10 mouse cellular contexts compared by ENCODE assay signal in the genomic region with DNA sequence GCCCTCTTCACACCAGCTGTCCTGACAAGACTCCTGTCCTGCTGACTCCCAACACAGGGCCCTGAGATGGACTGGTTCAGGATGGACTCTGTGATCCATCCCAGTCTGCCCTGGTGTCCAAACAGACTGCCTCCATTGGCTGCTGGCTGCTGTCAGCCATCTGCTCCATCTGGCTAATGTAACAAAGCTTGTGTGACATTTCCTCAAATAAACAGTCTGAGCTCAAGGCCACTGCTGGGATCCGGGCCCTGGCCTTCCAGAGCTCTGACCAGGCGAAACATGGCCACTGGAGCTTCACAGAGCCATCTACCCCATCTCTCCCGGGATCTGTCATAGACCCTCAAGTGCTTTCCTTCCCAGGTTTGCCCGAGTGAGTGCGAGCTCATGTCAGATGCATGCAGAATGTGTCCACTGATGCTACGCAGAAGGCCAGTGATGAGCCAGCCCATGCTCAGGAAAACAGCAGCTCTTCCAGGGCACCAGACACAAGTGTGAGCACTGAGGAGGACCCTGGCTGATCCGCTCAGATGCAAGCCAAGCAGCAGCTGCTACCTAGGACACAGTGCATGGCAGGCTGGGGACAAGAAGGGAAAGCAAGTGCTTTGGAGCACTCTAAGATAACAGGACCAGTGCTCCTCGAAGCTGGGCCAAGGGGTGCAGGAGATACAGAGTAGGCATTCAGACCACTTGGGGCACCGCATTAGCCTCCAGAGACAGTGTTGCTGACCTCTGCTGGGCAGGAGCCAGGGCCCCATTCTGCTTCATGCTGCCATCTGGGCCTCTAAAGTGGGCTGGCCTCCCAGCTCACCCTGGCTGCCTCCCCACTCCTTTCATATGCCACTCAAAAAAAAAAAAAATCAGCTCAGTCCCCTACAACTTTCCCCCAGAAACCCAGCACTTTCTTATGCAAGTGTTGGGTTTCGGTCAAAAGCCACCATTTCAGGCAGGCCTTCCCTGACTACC. TPM values are rescaled to one million over a fixed set of nuclear protein-coding genes. Genes with fewer than 3 reads are reported as not detected.
A peak's percentile ranks its signal among the peaks of the same experiment; 100 is the strongest.
DNase-seq lines count a peak whose midpoint lies in the region; ATAC-seq and TF ChIP-seq lines count a peak whose summit lies in the region.
"Had no signal": no experiment of that assay in that cellular context is flagged by ENCODE, and none has a peak within 500 bp of the region (broad histone marks: within the 10 kb centered on the region; RNA-seq: fewer than 3 reads in every experiment).

No protein-coding gene starts in this region.

- H3K9me3 ChIP-seq in embryonic facial prominence, embryonic 11.5 days (replicated peaks; ENCODE audit: control insufficient read depth, low read length) = no peaks in the 10 kb centered on the region
- H3K9me3 ChIP-seq in embryonic facial prominence, embryonic 10.5 days = no peaks in the 10 kb centered on the region
- H3K9me3 ChIP-seq in liver, embryonic 11.5 days (ENCODE audit: control insufficient read depth, low read length) = no peaks in the 10 kb centered on the region
- H3K9me3 ChIP-seq in intestine, embryonic 15.5 days = no peaks in the 10 kb centered on the region

- H3K9ac ChIP-seq in embryonic facial prominence, embryonic 11.5 days (replicated peaks; ENCODE audit: low read length) = no peak overlapping the region
- H3K9ac ChIP-seq in liver, adult 2 months (ENCODE audit: low read depth, low read length) = peak overlapping the region; percentile 26
- H3K9ac ChIP-seq in liver, embryonic 11.5 days (ENCODE audit: low read depth, low read length) = no peak overlapping the region; the same call in 1 of the 2 replicates
- no peak overlapping the region for H3K9ac ChIP-seq in intestine, embryonic 15.5 days

- no peaks in the 10 kb centered on the region for H3K36me3 ChIP-seq in embryonic facial prominence, embryonic 11.5 days (replicated peaks; ENCODE audit: control insufficient read depth, insufficient read depth, low read depth, low read length)
- no peaks in the 10 kb centered on the region for H3K36me3 ChIP-seq in embryonic facial prominence, embryonic 10.5 days (replicated peaks)
- H3K36me3 ChIP-seq in liver, adult 2 months (ENCODE audit: control insufficient read depth, insufficient read depth, low read length) = no peaks in the 10 kb centered on the region; the same call in 1 of the 2 replicates
- no peaks in the 10 kb centered on the region for H3K36me3 ChIP-seq in liver, embryonic 11.5 days (ENCODE audit: control insufficient read depth, insufficient read depth, low read length)
- H3K36me3 ChIP-seq in intestine, embryonic 15.5 days = no peaks in the 10 kb centered on the region

- H3K27ac ChIP-seq in embryonic facial prominence, embryonic 11.5 days (replicated peaks; ENCODE audit: low read depth, low read length) = no peak overlapping the region
- no peak overlapping the region for H3K27ac ChIP-seq in embryonic facial prominence, embryonic 10.5 days (replicated peaks)
- H3K27ac ChIP-seq in liver, adult 2 months (replicated peaks; ENCODE audit: insufficient read depth, low read depth, low read length) = peak overlapping the region; percentile 64
- H3K27ac ChIP-seq in liver, embryonic 11.5 days (ENCODE audit: low read depth, low read length) = no peak overlapping the region
- H3K27ac ChIP-seq in intestine, embryonic 15.5 days = peak overlapping the region; percentile 57
- H3K27ac ChIP-seq: macrophage had no signal

- DNase-seq in embryonic facial prominence, embryonic 11.5 days (ENCODE audit: low spot score) = no peak
- DNase-seq in embryonic facial prominence, embryonic 10.5 days (ENCODE audit: low spot score) = no peak
- DNase-seq in liver, adult 2 months (ENCODE audit: extremely low read depth, low read depth, low spot score) = peak; percentile 96
- DNase-seq in liver, embryonic 11.5 days (ENCODE audit: low spot score) = no peak
- peak; percentile 43 for DNase-seq in brain, embryonic 14.5 days (ENCODE audit: low read depth)
- no peak for DNase-seq in gastrocnemius, adult 8-10 months (ENCODE audit: low spot score in 2 of 2)

- H3K4me3 ChIP-seq in embryonic facial prominence, embryonic 11.5 days (ENCODE audit: low read depth, low read length) = no peak overlapping the region
- H3K4me3 ChIP-seq in embryonic facial prominence, embryonic 10.5 days = no peak overlapping the region
- H3K4me3 ChIP-seq in liver, adult 2 months (ENCODE audit: insufficient read depth, low read depth, low read length) = no peak overlapping the region
- no peak overlapping the region for H3K4me3 ChIP-seq in liver, embryonic 11.5 days (ENCODE audit: low read depth, low read length)
- H3K4me3 ChIP-seq in intestine, embryonic 15.5 days (replicated peaks) = no peak overlapping the region

- H3K27me3 ChIP-seq in embryonic facial prominence, embryonic 11.5 days (ENCODE audit: control insufficient read depth, insufficient read depth, low read length) = no peaks in the 10 kb centered on the region
- peaks cover 15% of the 10 kb centered on the region; the same call in 1 of the 2 replicates for H3K27me3 ChIP-seq in embryonic facial prominence, embryonic 10.5 days (replicated peaks; ENCODE audit: low read depth, poor library complexity, severe bottlenecking)
- no peaks in the 10 kb centered on the region for H3K27me3 ChIP-seq in liver, adult 2 months (ENCODE audit: control insufficient read depth, insufficient read depth, low read length)
- H3K27me3 ChIP-seq in liver, embryonic 11.5 days (replicated peaks; ENCODE audit: control insufficient read depth, insufficient read depth, low read length) = no peaks in the 10 kb centered on the region
- H3K27me3 ChIP-seq in intestine, embryonic 15.5 days (replicated peaks) = no peaks in the 10 kb centered on the region
- H3K27me3 ChIP-seq: Patski had no signal

- ATAC-seq in embryonic facial prominence, embryonic 11.5 days (replicated peaks; ENCODE audit: insufficient number of reproducible peaks, low FRiP score, low TSS enrichment, low read depth) = 0 out of 2 replicates have a peak, but pooled peaks have one; percentile 11
- ATAC-seq in liver, embryonic 11.5 days (replicated peaks; ENCODE audit: low FRiP score) = no peak
- ATAC-seq in intestine, embryonic 15.5 days = peak; percentile 63; the same call in 1 of the 2 replicates
- no peak for ATAC-seq in megakaryocyte, adult 5-6 weeks (ENCODE audit: poor library complexity, severe bottlenecking)
- ATAC-seq: Patski had no signal

- H3K4me2 ChIP-seq in embryonic facial prominence, embryonic 11.5 days (ENCODE audit: low read depth, low read length) = no peak overlapping the region
- H3K4me2 ChIP-seq in liver, embryonic 11.5 days = no peak overlapping the region
- H3K4me2 ChIP-seq in intestine, embryonic 15.5 days (replicated peaks) = no peak overlapping the region

- no peak for TF ChIP-seq POLR2A in liver, adult 2 months (IDR thresholded peaks at IDR 0.05; ENCODE audit: extremely low read depth, insufficient read depth, low read length)
- TF ChIP-seq POLR2A in brain, embryonic 14.5 days (IDR thresholded peaks at IDR 0.05; ENCODE audit: borderline replicate concordance, extremely low read depth, insufficient read depth, insufficient read length, poor library complexity, severe bottlenecking) = no peak

- peaks cover 47% of the 10 kb centered on the region for H3K79me2 ChIP-seq in liver, adult 2 months (ENCODE audit: control insufficient read depth, insufficient read depth, low read length)

- TF ChIP-seq CTCF in liver, adult 2 months (IDR thresholded peaks at IDR 0.05; ENCODE audit: low read depth, low read length) = no peak
- no peak for TF ChIP-seq CTCF in brain, embryonic 14.5 days (IDR thresholded peaks at IDR 0.05; ENCODE audit: borderline replicate concordance, extremely low read depth, insufficient read depth, insufficient read length)

- H3K4me1 ChIP-seq in embryonic facial prominence, embryonic 11.5 days (ENCODE audit: control insufficient read depth, insufficient read depth, low read length) = no peaks in the 10 kb centered on the region
- H3K4me1 ChIP-seq in embryonic facial prominence, embryonic 10.5 days = peaks cover 29% of the 10 kb centered on the region
- peaks cover 27% of the 10 kb centered on the region for H3K4me1 ChIP-seq in liver, adult 2 months (ENCODE audit: control insufficient read depth, insufficient read depth, low read length)
- no peaks in the 10 kb centered on the region for H3K4me1 ChIP-seq in liver, embryonic 11.5 days (replicated peaks; ENCODE audit: control insufficient read depth, insufficient read depth, low read length)
- H3K4me1 ChIP-seq in intestine, embryonic 15.5 days (replicated peaks) = peaks cover 12% of the 10 kb centered on the region

- WGBS in embryonic facial prominence, embryonic 11.5 days = 76% methylated on average over 10 of the region's 10 CpGs
- 74% methylated on average over 10 of the region's 10 CpGs for WGBS in embryonic facial prominence, embryonic 10.5 days
- WGBS in liver, adult 2 months = 33% methylated on average over 10 of the region's 10 CpGs
- 65% methylated on average over 10 of the region's 10 CpGs for WGBS in liver, embryonic 11.5 days
- WGBS in intestine, embryonic 15.5 days = 53% methylated on average over 10 of the region's 10 CpGs

RNA-seq across cellular contexts. Expression of a gene that starts 18.1 kb away (rescaled TPM):
- polyA plus RNA-seq in embryonic facial prominence, embryonic 11.5 days (2014; fragmentation: Nextera tagmentation; extraction: Ambion mirVana) = 6.1 and 7.3 TPM in 2 replicates
- 7.8 and 8.7 TPM in 2 replicates for polyA plus RNA-seq in embryonic facial prominence, embryonic 10.5 days (2016; fragmentation: Nextera tagmentation; extraction: Ambion mirVana)
- total RNA-seq in liver, adult 2 months (2014; rRNA removed) = 432 and 472 TPM in 2 replicates
- polyA plus RNA-seq in liver, adult 2 months (2012; rRNA removed) = 1,369 and 1,396 TPM in 2 replicates
- 9.4 and 12.6 TPM in 2 replicates for polyA plus RNA-seq in liver, embryonic 11.5 days (2014; fragmentation: Nextera tagmentation; extraction: Ambion mirVana)
- polyA plus RNA-seq in brain, embryonic 14.5 days (2012; rRNA removed) = 5.9 and 7.6 TPM in 2 replicates
- polyA plus RNA-seq in intestine, embryonic 15.5 days (2015; fragmentation: Nextera tagmentation; extraction: Ambion mirVana) = 8.2 and 8.8 TPM in 2 replicates
- total RNA-seq in megakaryocyte, adult 5-6 weeks (2015) = 0.98 and 3.2 TPM in 2 replicates
- 0.92 and 2.2 TPM in 2 replicates for total RNA-seq in megakaryocyte, adult 5-6 weeks (2017)
- total RNA-seq in gastrocnemius, adult 8-10 months (2022) = 1 to 10 TPM; 2.0 to 4.5 (median 3.7) TPM

Comparison
In these comparisons a context has a peak if more than half of its experiments do, and no peak if none do; other contexts are left out.
1. DNase-seq: peak in liver, adult 2 months (single experiment) and brain, embryonic 14.5 days (single experiment); none in embryonic facial prominence, embryonic 11.5 days (single experiment), embryonic facial prominence, embryonic 10.5 days (single experiment), liver, embryonic 11.5 days (single experiment) and gastrocnemius, adult 8-10 months (0 of 2).
2. H3K27ac ChIP-seq: peak in liver, adult 2 months (single experiment) and intestine, embryonic 15.5 days (single experiment); none in embryonic facial prominence, embryonic 11.5 days (single experiment), embryonic facial prominence, embryonic 10.5 days (single experiment) and liver, embryonic 11.5 days (single experiment).
3. RNA of a gene that starts 18.1 kb away (polyA plus RNA-seq): 1,369 to 1,396 TPM in liver, adult 2 months; 9.4 to 12.6 TPM in liver, embryonic 11.5 days, 7.8 to 8.7 TPM in embryonic facial prominence, embryonic 10.5 days, 8.2 to 8.8 TPM in intestine, embryonic 15.5 days, 6.1 to 7.3 TPM in embryonic facial prominence, embryonic 11.5 days and 5.9 to 7.6 TPM in brain, embryonic 14.5 days; every median in the first group is over 100 times any median in the second.
4. ATAC-seq: peak in embryonic facial prominence, embryonic 11.5 days (single experiment) and intestine, embryonic 15.5 days (single experiment); none in liver, embryonic 11.5 days (single experiment) and megakaryocyte, adult 5-6 weeks (single experiment).